Mouse (Mus musculus) heart, postnatal 0 days (tissue): ENCODE measurements at regions not wholly inside any gene's neighbourhood (a gene's known extent, or its start where the extent isn't known, plus 50 kb on each side); places are given as distances from the start of the nearest gene placed in this dataset.

Source experiments
- ATAC-seq: fragments of 200-750 bp; cut with Nextera tagmentation; 2 replicates; pipeline ENCODE4 v1.8.0; 2017; ENCODE audit warnings: low read depth, moderate number of reproducible peaks, moderate library complexity; ENCODE audit not compliant: insufficient read depth
- DNase-seq: peaks from one replicate; pipeline ENCODE4 v3.0.0-alpha.2; 2016; ENCODE audit warnings: low spot score
- H3K27ac ChIP-seq: fragments of 300-500 bp; sonication (generic); 2 replicates; pipeline ENCODE4 v1.5.1; 2014; ENCODE audit warnings: low read depth, mild to moderate bottlenecking
- H3K27me3 ChIP-seq: fragments of 300-500 bp; sonication (generic); 2 replicates; pipeline ENCODE4 v1.6.1; 2014; ENCODE audit warnings: low read length, mixed read lengths; ENCODE audit not compliant: control insufficient read depth, insufficient read depth
- H3K36me3 ChIP-seq: fragments of 300-500 bp; sonication (generic); replicated peaks from 2 replicates; pipeline ENCODE4 v1.6.1; 2014; ENCODE audit warnings: low read length, mixed read lengths; ENCODE audit not compliant: control insufficient read depth, insufficient read depth
- H3K4me1 ChIP-seq: fragments of 300-500 bp; sonication (generic); 2 replicates; pipeline ENCODE4 v1.6.1; 2014; ENCODE audit warnings: antibody characterized with exemption; ENCODE audit not compliant: control insufficient read depth, insufficient read depth
- H3K4me2 ChIP-seq: fragments of 300-500 bp; sonication (generic); 2 replicates; pipeline ENCODE4 v1.6.1; 2014; ENCODE audit warnings: low read depth, mild to moderate bottlenecking, low read length, moderate library complexity
- H3K4me3 ChIP-seq: fragments of 300-500 bp; sonication (generic); 2 replicates; pipeline ENCODE4 v1.5.1; 2014; ENCODE audit warnings: low read depth, low read length
- H3K9ac ChIP-seq: fragments of 300-500 bp; sonication (generic); replicated peaks from 2 replicates; pipeline ENCODE4 v1.6.1; 2014; ENCODE audit warnings: low read depth, low read length, mixed read lengths
- H3K9me3 ChIP-seq: fragments of 300-500 bp; sonication (generic); replicated peaks from 2 replicates; pipeline ENCODE4 v1.6.1; 2016; ENCODE audit warnings: low read length; ENCODE audit not compliant: control insufficient read depth
- CTCF ChIP-seq: IDR thresholded peaks from 2 replicates; pipeline ENCODE4 v1.5.1; 2016; ENCODE audit warnings: antibody characterized with exemption, control low read depth, low read depth
- EP300 ChIP-seq: IDR thresholded peaks from 2 replicates; pipeline ENCODE4 v1.6.1; 2016; ENCODE audit warnings: antibody characterized with exemption, low read depth
- WGBS: fragments of 180-500 bp; shearing (Covaris S2); extraction: QIAGEN DNeasy Blood & Tissue Kit; methylation state at CpG from one replicate; pipeline ENCODE4 v1.1.7; 2014; 5-methylcytosine and 5-hydroxymethylcytosine counted together

DNA sequence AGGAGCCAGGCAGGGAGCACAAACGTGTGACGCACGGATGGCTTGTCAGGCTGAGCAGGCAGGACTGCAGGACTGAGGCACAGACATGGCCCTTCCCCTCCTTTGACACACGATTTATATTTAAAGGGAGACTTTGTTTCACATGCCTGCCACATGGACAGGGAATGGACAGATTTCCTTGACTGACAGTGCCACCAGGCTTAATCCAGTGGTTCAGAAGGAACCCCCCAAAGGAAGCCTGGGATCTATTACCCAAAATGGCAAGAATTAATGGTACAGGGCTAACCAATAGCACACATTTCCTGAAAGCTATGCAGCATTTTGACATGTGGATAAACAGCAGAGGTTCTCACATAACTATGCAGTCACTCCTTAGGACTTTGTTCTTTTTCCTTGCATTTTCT is 470.7 kb upstream of the Fam92a start:
- Histone ChIP-seq H3K27ac (no peak overlapping the region), H3K4me2 (no peak overlapping the region), H3K9ac (no peak overlapping the region), H3K36me3 (no peaks in the 10 kb centered on the region), H3K27me3 (no peaks in the 10 kb centered on the region), H3K4me1 (no peaks in the 10 kb centered on the region), H3K4me3 (no peak overlapping the region), H3K9me3 (no peaks in the 10 kb centered on the region)
- 49% methylated on average over 4 of the region's 4 CpGs for WGBS
- no peak for DNase-seq
- TF ChIP-seq EP300 (no peak), CTCF (no peak)
- no peak for ATAC-seq

- DNase-seq (no peak), ATAC-seq (no peak)
- no peak for TF ChIP-seq CTCF
- TF ChIP-seq EP300 = no peak
- 82% methylated on average over 2 of the region's 2 CpGs for WGBS
- no peak overlapping the region for H3K27ac ChIP-seq
- H3K9me3 ChIP-seq = no peaks in the 10 kb centered on the region
- H3K27me3 ChIP-seq = no peaks in the 10 kb centered on the region
- H3K4me2 ChIP-seq = no peak overlapping the region
- no peak overlapping the region for H3K9ac ChIP-seq
- no peaks in the 10 kb centered on the region for H3K4me1 ChIP-seq
- H3K36me3 ChIP-seq = no peaks in the 10 kb centered on the region
- no peak overlapping the region for H3K4me3 ChIP-seq
These were observed 457.6 kb upstream of the Fam92a start for GRCm38 (mm10) chr4:12629375-12629821.

GRCm38 (mm10) chr4:12628702-12629374 is 457.0 kb upstream of the Fam92a start:
- ATAC-seq (no peak), DNase-seq (no peak)
- Histone ChIP-seq H3K9ac (no peak overlapping the region), H3K4me3 (no peak overlapping the region), H3K9me3 (no peaks in the 10 kb centered on the region), H3K27me3 (no peaks in the 10 kb centered on the region), H3K4me1 (no peaks in the 10 kb centered on the region), H3K27ac (no peak overlapping the region), H3K4me2 (no peak overlapping the region), H3K36me3 (no peaks in the 10 kb centered on the region)
- WGBS = 76% methylated on average over 5 of the region's 5 CpGs
- TF ChIP-seq CTCF = no peak
- TF ChIP-seq EP300 = no peak

- no peak for ATAC-seq
- Histone ChIP-seq H3K36me3 (no peaks in the 10 kb centered on the region), H3K9ac (no peak overlapping the region), H3K9me3 (no peaks in the 10 kb centered on the region), H3K4me2 (no peak overlapping the region), H3K27me3 (no peaks in the 10 kb centered on the region), H3K4me3 (no peak overlapping the region), H3K27ac (no peak overlapping the region), H3K4me1 (no peaks in the 10 kb centered on the region)
- DNase-seq = no peak
- TF ChIP-seq CTCF (no peak), EP300 (no peak)
- WGBS = 69% methylated on average over 5 of the region's 5 CpGs
These were observed 455.5 kb upstream of the Fam92a start for GRCm38 (mm10) chr4:12627158-12627871.

GRCm38 (mm10) chr4:12620756-12621270 is 449.0 kb upstream of the Fam92a start:
- WGBS = 85% methylated on average over 4 of the region's 4 CpGs
- Histone ChIP-seq H3K27me3 (no peaks in the 10 kb centered on the region), H3K9me3 (no peaks in the 10 kb centered on the region), H3K27ac (no peak overlapping the region), H3K4me2 (no peak overlapping the region), H3K4me3 (no peak overlapping the region), H3K36me3 (no peaks in the 10 kb centered on the region), H3K4me1 (no peaks in the 10 kb centered on the region), H3K9ac (no peak overlapping the region)
- TF ChIP-seq EP300 (no peak), CTCF (no peak)
- DNase-seq = no peak
- ATAC-seq = no peak
